Mouse (Mus musculus) forebrain, embryonic 10.5 days (tissue): ENCODE measurements at regions not wholly inside any gene's neighbourhood (a gene's known extent, or its start where the extent isn't known, plus 50 kb on each side); places are given as distances from the start of the nearest gene placed in this dataset.

ENCODE experiments used
- DNase-seq: peaks from one replicate; pipeline ENCODE4 v3.0.0-alpha.2; 2017; ENCODE audit warnings: low spot score; ENCODE audit errors: extremely low spot score
- H3K27ac ChIP-seq: fragments of 300-500 bp; sonication (generic); 2 replicates; pipeline ENCODE4 v1.5.1; 2016; ENCODE audit warnings: mild to moderate bottlenecking
- H3K27me3 ChIP-seq: fragments of 300-500 bp; sonication (generic); 2 replicates; pipeline ENCODE4 v1.6.1; 2016; ENCODE audit warnings: mild to moderate bottlenecking; ENCODE audit not compliant: poor library complexity, severe bottlenecking
- H3K36me3 ChIP-seq: fragments of 300-500 bp; sonication (generic); replicated peaks from 2 replicates; pipeline ENCODE4 v1.6.1; 2016; ENCODE audit warnings: mild to moderate bottlenecking, moderate library complexity
- H3K4me1 ChIP-seq: fragments of 300-500 bp; sonication (generic); 2 replicates; pipeline ENCODE4 v1.6.1; 2016
- H3K4me3 ChIP-seq: fragments of 300-500 bp; sonication (generic); 2 replicates; pipeline ENCODE4 v1.5.1; 2016; ENCODE audit warnings: mild to moderate bottlenecking, moderate library complexity
- H3K9me3 ChIP-seq: fragments of 300-500 bp; sonication (generic); 2 replicates; pipeline ENCODE4 v1.6.1; 2016; ENCODE audit warnings: mild to moderate bottlenecking, moderate library complexity
- WGBS: fragments of 180-500 bp; shearing (Covaris S2); methylation state at CpG from one replicate; pipeline ENCODE4 v1.1.7; 2016; 5-methylcytosine and 5-hydroxymethylcytosine counted together

- Histone ChIP-seq H3K36me3 (no peaks in the 10 kb centered on the region), H3K4me1 (no peaks in the 10 kb centered on the region), H3K27ac (no peak overlapping the region), H3K27me3 (no peaks in the 10 kb centered on the region), H3K4me3 (no peak overlapping the region), H3K9me3 (no peaks in the 10 kb centered on the region)
- 93% methylated on average over 2 of the region's 2 CpGs for WGBS
- DNase-seq = no peak
Measured at GRCm38 (mm10) chr17:88191444-88191843, 126.4 kb upstream of the Fbxo11 start.

GRCm38 (mm10) chr17:88191930-88192807 is 127.1 kb upstream of the Fbxo11 start:
- no peaks in the 10 kb centered on the region for H3K4me1 ChIP-seq
- H3K27me3 ChIP-seq = no peaks in the 10 kb centered on the region
- no peak overlapping the region for H3K27ac ChIP-seq
- DNase-seq = no peak
- no peak overlapping the region for H3K4me3 ChIP-seq
- 95% methylated on average over 16 of the region's 16 CpGs for WGBS
- H3K36me3 ChIP-seq = no peaks in the 10 kb centered on the region
- no peaks in the 10 kb centered on the region for H3K9me3 ChIP-seq

GRCm38 (mm10) chr17:88194693-88195092 is 129.6 kb upstream of the Fbxo11 start:
- no peak for DNase-seq
- H3K36me3 ChIP-seq = no peaks in the 10 kb centered on the region
- no peaks in the 10 kb centered on the region for H3K4me1 ChIP-seq
- H3K27me3 ChIP-seq = no peaks in the 10 kb centered on the region
- 91% methylated on average over 5 of the region's 5 CpGs for WGBS
- no peaks in the 10 kb centered on the region for H3K9me3 ChIP-seq
- no peak overlapping the region for H3K4me3 ChIP-seq
- no peak overlapping the region for H3K27ac ChIP-seq

- H3K9me3 ChIP-seq = no peaks in the 10 kb centered on the region
- WGBS = 89% methylated on average over 2 of the region's 2 CpGs
- H3K27me3 ChIP-seq = no peaks in the 10 kb centered on the region
Measured at GRCm38 (mm10) chr17:88195303-88195702, 130.2 kb upstream of the Fbxo11 start.

GRCm38 (mm10) chr17:88195893-88196292 is 130.8 kb upstream of the Fbxo11 start:
- DNase-seq = no peak
- Histone ChIP-seq H3K27me3 (no peaks in the 10 kb centered on the region), H3K27ac (no peak overlapping the region), H3K4me3 (no peak overlapping the region), H3K9me3 (no peaks in the 10 kb centered on the region), H3K4me1 (no peaks in the 10 kb centered on the region), H3K36me3 (no peaks in the 10 kb centered on the region)
- WGBS = 90% methylated on average over 6 of the region's 6 CpGs

More at GRCm38 (mm10) chr17:88195303-88195702, 130.2 kb upstream of the Fbxo11 start:
- Histone ChIP-seq H3K4me1 (no peaks in the 10 kb centered on the region), H3K36me3 (no peaks in the 10 kb centered on the region), H3K4me3 (no peak overlapping the region), H3K27ac (no peak overlapping the region)
- DNase-seq = no peak

- H3K4me3 ChIP-seq = no peak overlapping the region
- H3K27ac ChIP-seq = no peak overlapping the region
- H3K27me3 ChIP-seq = no peaks in the 10 kb centered on the region
- H3K9me3 ChIP-seq = no peaks in the 10 kb centered on the region
- no peaks in the 10 kb centered on the region for H3K36me3 ChIP-seq
- no peaks in the 10 kb centered on the region for H3K4me1 ChIP-seq
- DNase-seq = no peak
- WGBS = 77% methylated on average over 1 of the region's 1 CpGs
Measured at GRCm38 (mm10) chr17:88196322-88196721, 131.2 kb upstream of the Fbxo11 start.

- DNase-seq = no peak
- Histone ChIP-seq H3K9me3 (no peaks in the 10 kb centered on the region), H3K4me1 (no peaks in the 10 kb centered on the region), H3K4me3 (no peak overlapping the region), H3K27me3 (no peaks in the 10 kb centered on the region), H3K27ac (no peak overlapping the region), H3K36me3 (no peaks in the 10 kb centered on the region)
- 77% methylated on average over 3 of the region's 3 CpGs for WGBS
Measured at GRCm38 (mm10) chr17:88197381-88197780, 132.3 kb upstream of the Fbxo11 start.

- WGBS = 85% methylated on average over 12 of the region's 12 CpGs
- no peak overlapping the region for H3K4me3 ChIP-seq
- no peaks in the 10 kb centered on the region for H3K36me3 ChIP-seq
- H3K9me3 ChIP-seq = no peaks in the 10 kb centered on the region
- DNase-seq = no peak
- no peaks in the 10 kb centered on the region for H3K4me1 ChIP-seq
- no peaks in the 10 kb centered on the region for H3K27me3 ChIP-seq
- H3K27ac ChIP-seq = no peak overlapping the region
Measured at GRCm38 (mm10) chr17:88201249-88201970, 136.3 kb upstream of the Fbxo11 start.

- WGBS = 84% methylated on average over 4 of the region's 4 CpGs
- no peaks in the 10 kb centered on the region for H3K4me1 ChIP-seq
- no peak overlapping the region for H3K4me3 ChIP-seq
- no peaks in the 10 kb centered on the region for H3K9me3 ChIP-seq
- H3K36me3 ChIP-seq = no peaks in the 10 kb centered on the region
- H3K27me3 ChIP-seq = no peaks in the 10 kb centered on the region
- H3K27ac ChIP-seq = no peak overlapping the region
- no peak for DNase-seq
Measured at GRCm38 (mm10) chr17:88202214-88202613, 137.1 kb upstream of the Fbxo11 start.

GRCm38 (mm10) chr17:88209565-88209964 is 144.5 kb upstream of the Fbxo11 start:
- WGBS = 84% methylated on average over 1 of the region's 1 CpGs
- no peak for DNase-seq
- Histone ChIP-seq H3K4me3 (no peak overlapping the region), H3K27me3 (no peaks in the 10 kb centered on the region), H3K4me1 (no peaks in the 10 kb centered on the region), H3K9me3 (no peaks in the 10 kb centered on the region), H3K36me3 (no peaks in the 10 kb centered on the region), H3K27ac (no peak overlapping the region)

GRCm38 (mm10) chr17:88212121-88212520 is 147.0 kb upstream of the Fbxo11 start:
- 92% methylated on average over 7 of the region's 7 CpGs for WGBS
- Histone ChIP-seq H3K27me3 (no peaks in the 10 kb centered on the region), H3K4me1 (no peaks in the 10 kb centered on the region), H3K27ac (no peak overlapping the region), H3K4me3 (no peak overlapping the region), H3K36me3 (no peaks in the 10 kb centered on the region), H3K9me3 (no peaks in the 10 kb centered on the region)
- no peak for DNase-seq

GRCm38 (mm10) chr17:88214746-88215145 is 149.7 kb upstream of the Fbxo11 start:
- no peaks in the 10 kb centered on the region for H3K9me3 ChIP-seq
- H3K27ac ChIP-seq = no peak overlapping the region
- no peak overlapping the region for H3K4me3 ChIP-seq
- no peaks in the 10 kb centered on the region for H3K36me3 ChIP-seq
- H3K4me1 ChIP-seq = no peaks in the 10 kb centered on the region
- DNase-seq = no peak
- no peaks in the 10 kb centered on the region for H3K27me3 ChIP-seq
- WGBS = 91% methylated on average over 9 of the region's 9 CpGs

- no peak for DNase-seq
- peaks cover 6% of the 10 kb centered on the region for H3K9me3 ChIP-seq
- WGBS = 74% methylated on average over 5 of the region's 5 CpGs
- H3K36me3 ChIP-seq = no peaks in the 10 kb centered on the region
- H3K27me3 ChIP-seq = no peaks in the 10 kb centered on the region
- no peak overlapping the region for H3K27ac ChIP-seq
- H3K4me1 ChIP-seq = peaks cover 16% of the 10 kb centered on the region; the same call in 1 of the 2 replicates
- H3K4me3 ChIP-seq = no peak overlapping the region
Measured at GRCm38 (mm10) chr17:88222379-88222955, 157.4 kb upstream of the Fbxo11 start.
